Mouse (Mus musculus) heart, postnatal 10 days (tissue): ENCODE data around the gene Sergef. TPM values are rescaled to one million over a fixed set of nuclear protein-coding genes. Genes with fewer than 3 reads are reported as not detected.

Source experiments
- DNase-seq, 2 experiments: peaks; one replicate each; pipeline ENCODE4 v3.0.0; 2021
- intact Hi-C: fragments of 180-260 bp; cut with DNase I; formaldehyde crosslinking; loops from one replicate; pipeline ENCODE4 v1.15.1; 2025
- total RNA-seq, 2 experiments: library from RNA; stranded (reverse); gene quantifications; 2 replicates each; pipeline ENCODE4 v1.2.3; 2021

The Sergef gene
- total RNA-seq, 2 experiments from 2014 or later: 5.6 to 6.5 TPM

- intact Hi-C loops: loop anchor here (1.0 to 2.0 kb wide), 3 partner anchors 141 to 213 kb away; no protein-coding TSS in a partner anchor
Observed at GRCm38 (mm10) chr7:46393718-46394511, 245.7 kb downstream of the Sergef start.

More at GRCm38 (mm10) chr7:46393718-46394511, 245.7 kb downstream of the Sergef start:
- no peak for DNase-seq

Other genes starting within 250 kb of the Sergef start
- gene Kcnc1, start 243.3 kb downstream of the Sergef start, total RNA-seq: under 1 TPM; 0.02 to 0.17 TPM
- not detected for gene Tph1, start 32.7 kb upstream of the Sergef start, total RNA-seq
- 1 to 10 TPM; 5.0 to 5.9 TPM for gene Saal1, start 70.9 kb upstream of the Sergef start, total RNA-seq
- gene Saa3, start 75.9 kb upstream of the Sergef start, total RNA-seq: not detected
- gene Saa4, start 92.8 kb upstream of the Sergef start, total RNA-seq: not detected
- gene Saa1, start 103.2 kb upstream of the Sergef start, total RNA-seq: not detected
- gene Saa2, start 112.0 kb upstream of the Sergef start, total RNA-seq: not detected
- gene Hps5, start 156.3 kb upstream of the Sergef start, total RNA-seq: 10 to 100 TPM; 11.6 TPM
- gene Gtf2h1, start 156.3 kb upstream of the Sergef start, total RNA-seq: 10 to 100 TPM; 22.6 to 22.7 TPM
- 100 to 1,000 TPM; 889 to 902 TPM for gene Ldha, start 201.7 kb upstream of the Sergef start, total RNA-seq
- gene Ldhc, start 221.4 kb upstream of the Sergef start, total RNA-seq: not detected